Mouse (Mus musculus) hindbrain, embryonic 16.5 days (tissue): Measurements from ENCODE around the gene Gpr156. TPM values are rescaled to one million over a fixed set of nuclear protein-coding genes. Genes with fewer than 3 reads are reported as not detected.
"Not testable (repeated sequence)": the region's sequence is repeated elsewhere in the genome, so short reads cannot be mapped to it uniquely, and the experiment has no call there.

Experiments
- ATAC-seq: fragments of 200-750 bp; cut with Nextera tagmentation; 2 replicates; pipeline ENCODE4 v1.8.0; 2017; ENCODE audit warnings: moderate TSS enrichment, moderate library complexity
- H3K27ac ChIP-seq: fragments of 300-500 bp; sonication (generic); 2 replicates; pipeline ENCODE4 v1.5.1; 2014; ENCODE audit warnings: low read depth, mild to moderate bottlenecking, control low read depth, low read length, moderate library complexity
- H3K27me3 ChIP-seq: fragments of 300-500 bp; sonication (generic); replicated peaks from 2 replicates; pipeline ENCODE4 v1.6.1; 2014; ENCODE audit warnings: low read length; ENCODE audit not compliant: control insufficient read depth, insufficient read depth
- H3K36me3 ChIP-seq: fragments of 300-500 bp; sonication (generic); 2 replicates; pipeline ENCODE4 v1.6.1; 2014; ENCODE audit warnings: mild to moderate bottlenecking, low read length, moderate library complexity, mixed read lengths; ENCODE audit not compliant: control insufficient read depth, insufficient read depth
- H3K4me1 ChIP-seq: fragments of 300-500 bp; sonication (generic); 2 replicates; pipeline ENCODE4 v1.6.1; 2014; ENCODE audit warnings: low read depth, low read length; ENCODE audit not compliant: control insufficient read depth, insufficient read depth
- H3K4me2 ChIP-seq: fragments of 300-500 bp; sonication (generic); 2 replicates; pipeline ENCODE4 v1.6.1; 2014; ENCODE audit warnings: mild to moderate bottlenecking, low read length, control low read depth, moderate library complexity
- H3K4me3 ChIP-seq: fragments of 300-500 bp; sonication (generic); 2 replicates; pipeline ENCODE4 v1.5.1; 2014; ENCODE audit warnings: mild to moderate bottlenecking, low read length, control low read depth, moderate library complexity
- H3K9ac ChIP-seq: fragments of 300-500 bp; sonication (generic); 2 replicates; pipeline ENCODE4 v1.6.1; 2014; ENCODE audit warnings: low read depth, mild to moderate bottlenecking, control low read depth, low read length, moderate library complexity
- H3K9me3 ChIP-seq: fragments of 300-500 bp; sonication (generic); 2 replicates; pipeline ENCODE4 v1.6.1; 2014; ENCODE audit warnings: mild to moderate bottlenecking, low read length, moderate library complexity; ENCODE audit not compliant: control insufficient read depth
- WGBS: fragments of 180-500 bp; shearing (Covaris S2); extraction: QIAGEN DNeasy Blood & Tissue Kit; methylation state at CpG from one replicate; pipeline ENCODE4 v1.1.7; 2014; 5-methylcytosine and 5-hydroxymethylcytosine counted together
- polyA plus RNA-seq: library from polyadenylated mRNA; unstranded; fragments of >200 nt; fragmentation: Nextera tagmentation; extraction: Ambion mirVana; gene quantifications from 2 replicates; pipeline ENCODE4 v1.2.1, GENCODE M21; 2015

The Gpr156 gene
- polyA plus RNA-seq, 1 experiment from 2014 or later: 3.2 TPM

DNA sequence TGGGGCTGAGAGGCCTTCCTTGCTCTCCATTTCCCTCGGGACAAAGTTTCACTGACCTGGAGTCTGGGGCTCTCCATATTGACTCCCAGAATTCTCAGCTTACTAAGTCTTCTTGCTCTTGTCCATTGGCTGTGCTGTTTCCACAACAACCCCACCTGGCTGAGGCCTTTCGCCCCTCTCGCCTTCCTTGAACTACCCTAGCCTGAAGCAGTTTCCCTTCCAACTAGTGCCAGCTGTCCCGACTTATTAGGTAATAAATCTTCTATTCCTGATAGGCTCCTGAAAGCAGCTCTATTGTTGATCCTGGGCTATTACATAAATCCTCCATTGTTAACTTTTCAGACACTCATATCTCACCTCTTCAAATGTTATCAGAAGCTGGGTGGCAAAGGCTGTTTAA, 96.6 kb downstream of the Gpr156 start:
- no peak for ATAC-seq
- no peak overlapping the region for H3K4me2 ChIP-seq
- no peak overlapping the region for H3K4me3 ChIP-seq
- H3K9me3 ChIP-seq: no peaks in the 10 kb centered on the region
- 70% methylated on average over 4 of the region's 4 CpGs for WGBS
- no peaks in the 10 kb centered on the region for H3K4me1 ChIP-seq
- H3K9ac ChIP-seq: no peak overlapping the region
- H3K27ac ChIP-seq: no peak overlapping the region
- no peaks in the 10 kb centered on the region for H3K27me3 ChIP-seq
- H3K36me3 ChIP-seq: no peaks in the 10 kb centered on the region

DNA sequence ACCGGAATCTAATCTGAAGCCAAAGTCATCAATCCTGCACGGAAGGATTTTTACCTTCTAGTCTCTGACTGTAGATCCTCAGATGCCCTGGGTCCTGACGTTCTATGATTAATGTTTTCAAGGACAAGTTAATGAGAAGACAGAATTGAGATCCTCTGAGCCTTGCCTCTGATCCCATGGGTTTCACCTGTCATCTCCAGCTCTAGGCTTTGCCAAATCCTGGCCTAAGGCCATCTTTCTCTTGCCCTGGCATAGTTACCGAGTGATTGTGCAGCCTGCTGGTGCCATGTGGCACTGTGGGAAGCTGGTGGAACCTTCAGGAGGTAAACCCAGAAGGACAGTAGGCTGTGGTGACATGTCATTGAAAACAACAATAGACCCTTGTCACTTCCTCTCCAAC, 98.7 kb downstream of the Gpr156 start:
- Histone ChIP-seq H3K27me3 (no peaks in the 10 kb centered on the region), H3K4me3 (no peak overlapping the region), H3K36me3 (no peaks in the 10 kb centered on the region), H3K27ac (no peak overlapping the region), H3K4me1 (no peaks in the 10 kb centered on the region), H3K9me3 (no peaks in the 10 kb centered on the region), H3K9ac (no peak overlapping the region), H3K4me2 (no peak overlapping the region)
- WGBS: 79% methylated on average over 4 of the region's 4 CpGs
- ATAC-seq: no peak

- Histone ChIP-seq H3K9ac (no peak overlapping the region), H3K9me3 (no peaks in the 10 kb centered on the region), H3K27ac (no peak overlapping the region), H3K4me2 (no peak overlapping the region), H3K4me1 (no peaks in the 10 kb centered on the region), H3K36me3 (no peaks in the 10 kb centered on the region), H3K27me3 (no peaks in the 10 kb centered on the region), H3K4me3 (no peak overlapping the region)
- 87% methylated on average over 8 of the region's 8 CpGs for WGBS
- ATAC-seq: no peak
Measured at GRCm38 (mm10) chr16:38016928-38017524, 100.7 kb downstream of the Gpr156 start.

GRCm38 (mm10) chr16:38017958-38018376, 101.7 kb downstream of the Gpr156 start:
- Histone ChIP-seq H3K36me3 (no peaks in the 10 kb centered on the region), H3K4me3 (no peak overlapping the region), H3K9me3 (no peaks in the 10 kb centered on the region), H3K4me2 (no peak overlapping the region), H3K27ac (no peak overlapping the region), H3K9ac (no peak overlapping the region), H3K4me1 (no peaks in the 10 kb centered on the region), H3K27me3 (no peaks in the 10 kb centered on the region)
- no peak for ATAC-seq
- 28% methylated on average over 4 of the region's 4 CpGs for WGBS

- WGBS: 88% methylated on average over 9 of the region's 9 CpGs
- Histone ChIP-seq H3K27me3 (no peaks in the 10 kb centered on the region), H3K4me2 (no peak overlapping the region), H3K4me1 (no peaks in the 10 kb centered on the region), H3K9ac (no peak overlapping the region), H3K27ac (no peak overlapping the region), H3K9me3 (no peaks in the 10 kb centered on the region), H3K4me3 (no peak overlapping the region), H3K36me3 (no peaks in the 10 kb centered on the region)
- ATAC-seq: no peak
Measured at GRCm38 (mm10) chr16:38032644-38033043, 116.3 kb downstream of the Gpr156 start.

DNA sequence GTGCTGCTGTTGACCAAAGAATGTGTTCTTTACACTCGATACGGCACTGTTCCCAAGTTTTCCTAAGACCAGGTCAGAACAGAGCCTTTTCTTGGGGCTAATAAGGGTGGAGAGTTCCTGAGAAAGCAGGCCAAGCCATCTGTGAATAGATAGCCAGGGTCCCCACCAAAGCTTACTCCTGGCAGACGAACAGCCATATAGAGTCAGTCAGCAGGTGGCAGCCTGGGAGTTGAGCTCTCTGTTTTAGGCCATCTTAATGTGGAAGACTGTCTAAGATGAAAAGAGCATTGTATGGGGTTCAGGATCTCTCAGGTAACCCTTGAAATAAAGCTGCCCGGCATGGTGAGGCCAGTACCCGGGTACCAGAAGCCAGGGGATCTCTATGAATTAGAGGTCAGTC, 116.8 kb downstream of the Gpr156 start:
- ATAC-seq: no peak
- no peaks in the 10 kb centered on the region for H3K9me3 ChIP-seq
- no peak overlapping the region for H3K4me3 ChIP-seq
- no peaks in the 10 kb centered on the region for H3K36me3 ChIP-seq
- no peak overlapping the region for H3K9ac ChIP-seq
- no peaks in the 10 kb centered on the region for H3K4me1 ChIP-seq
- no peaks in the 10 kb centered on the region for H3K27me3 ChIP-seq
- H3K4me2 ChIP-seq: no peak overlapping the region
- 80% methylated on average over 5 of the region's 5 CpGs for WGBS
- no peak overlapping the region for H3K27ac ChIP-seq

DNA sequence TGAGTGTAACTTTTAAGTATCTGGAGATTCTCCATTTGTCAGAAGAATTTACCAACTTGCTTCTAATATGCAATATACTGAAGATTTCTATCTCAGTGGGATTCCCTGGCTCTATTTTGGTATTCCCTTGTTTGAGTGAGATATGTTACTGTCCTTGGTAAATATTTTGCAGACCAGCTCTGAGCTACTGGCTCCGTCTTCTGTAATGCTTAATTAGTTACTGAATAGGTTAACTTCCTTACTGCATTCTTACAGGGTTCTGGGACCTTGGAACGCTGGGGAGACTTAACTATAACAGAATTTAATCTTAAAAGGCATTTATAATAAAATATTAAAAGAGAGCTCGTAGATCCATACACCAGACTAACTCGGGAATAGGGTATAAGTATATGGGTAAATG, 121.8 kb downstream of the Gpr156 start:
- H3K27ac ChIP-seq, H3K36me3 ChIP-seq, H3K4me3 ChIP-seq, H3K9ac ChIP-seq, ATAC-seq, H3K27me3 ChIP-seq, H3K4me1 ChIP-seq, H3K9me3 ChIP-seq, H3K4me2 ChIP-seq: not testable (repeated sequence)
- WGBS: 78% methylated on average over 4 of the region's 4 CpGs

DNA sequence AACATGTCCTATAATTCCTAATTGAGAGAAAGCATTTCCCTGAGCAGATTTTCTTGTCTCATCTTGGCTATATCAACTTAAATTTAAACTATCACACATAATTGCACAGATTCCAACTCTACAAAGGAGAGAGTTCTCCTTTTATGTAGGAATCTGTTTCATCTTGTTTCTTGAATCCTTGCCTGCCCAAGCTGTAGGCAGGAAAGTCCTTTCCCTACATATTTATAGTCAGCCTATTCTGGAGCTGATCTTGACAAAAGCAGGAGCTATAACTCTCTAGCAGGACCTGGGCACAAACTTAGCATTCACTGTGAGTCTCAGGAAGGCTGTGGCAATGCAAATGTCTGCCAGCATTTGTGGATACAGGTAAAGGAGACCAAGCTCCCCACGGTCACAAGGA, 125.9 kb downstream of the Gpr156 start:
- no peak overlapping the region for H3K27ac ChIP-seq
- WGBS: 88% methylated on average over 1 of the region's 1 CpGs

DNA sequence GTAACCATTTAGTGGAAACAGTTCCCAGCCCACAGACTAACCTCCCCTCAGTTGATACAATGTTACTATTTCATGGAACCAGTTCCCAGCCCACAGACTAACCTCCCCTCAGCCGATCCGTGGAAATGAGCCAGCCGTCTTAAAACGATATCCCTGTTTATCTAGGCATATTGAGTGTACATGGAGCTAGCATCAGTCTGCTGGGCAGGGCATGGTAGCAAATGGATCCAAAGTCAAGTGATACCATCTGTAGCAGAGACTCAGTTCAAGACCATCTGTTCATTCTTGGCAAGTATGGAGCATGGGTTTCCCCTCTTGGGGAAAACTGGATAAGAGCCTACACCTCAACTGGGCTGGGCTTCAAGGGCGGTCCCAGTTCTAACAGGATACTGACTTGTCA, 128.3 kb downstream of the Gpr156 start:
- Histone ChIP-seq H3K27ac (no peak overlapping the region), H3K36me3 (no peaks in the 10 kb centered on the region), H3K9me3 (no peaks in the 10 kb centered on the region), H3K4me2 (no peak overlapping the region), H3K4me1 (no peaks in the 10 kb centered on the region), H3K4me3 (no peak overlapping the region), H3K9ac (no peak overlapping the region), H3K27me3 (no peaks in the 10 kb centered on the region)
- 83% methylated on average over 5 of the region's 5 CpGs for WGBS
- ATAC-seq: 0 out of 2 replicates have a peak, but pooled peaks have one; percentile 30

More for the DNA sequence above, 125.9 kb downstream of the Gpr156 start:
- Histone ChIP-seq H3K9me3 (no peaks in the 10 kb centered on the region), H3K36me3 (no peaks in the 10 kb centered on the region), H3K4me2 (no peak overlapping the region), H3K9ac (no peak overlapping the region), H3K27me3 (no peaks in the 10 kb centered on the region), H3K4me3 (no peak overlapping the region), H3K4me1 (no peaks in the 10 kb centered on the region)
- no peak for ATAC-seq
